Mouse (Mus musculus): ENCODE measurements around the gene 9130409I23Rik. TPM values are rescaled to one million over a fixed set of nuclear protein-coding genes. Genes with fewer than 3 reads are reported as not detected.
A peak's percentile ranks its signal among the peaks of the same experiment; 100 is the strongest.
"Not testable (repeated sequence)": the region's sequence is repeated elsewhere in the genome, so short reads cannot be mapped to it uniquely, and the experiment has no call there.

The 9130409I23Rik gene
- polyA plus RNA-seq, 1 experiment = not detected

DNA sequence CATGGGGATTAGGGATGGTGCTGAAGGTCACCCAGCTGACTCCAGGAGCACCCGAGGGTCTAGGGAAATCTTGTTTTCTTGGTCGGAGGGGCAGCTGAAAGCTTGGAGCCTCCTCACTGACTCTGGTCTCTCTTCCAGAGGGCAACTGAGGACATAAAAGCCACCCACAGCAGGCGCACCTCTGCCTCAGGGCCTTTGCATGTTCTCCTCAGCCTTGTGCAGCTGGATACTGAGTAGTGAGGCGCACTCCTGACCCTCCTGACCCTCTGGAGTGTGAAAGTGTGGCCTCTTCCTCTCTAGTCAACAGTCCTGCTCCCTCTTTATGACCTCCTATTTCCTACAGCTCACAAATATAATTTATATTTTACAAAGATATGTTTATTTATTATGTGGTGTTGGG, 35.0 kb upstream of the 9130409I23Rik start:
- Histone ChIP-seq H3K27ac (ENCODE audit: control insufficient read depth, insufficient read depth, low read depth, low read length) (peak overlapping the region; percentile 84), H3K4me3 (ENCODE audit: control insufficient read depth, low read depth, low read length) (no peak overlapping the region), H3K4me1 (ENCODE audit: control insufficient read depth, insufficient read depth, low read length) (peaks cover 13% of the 10 kb centered on the region), H3K27me3 (ENCODE audit: control insufficient read depth, insufficient read depth, low read length) (no peaks in the 10 kb centered on the region; the same call in 1 of the 2 replicates), H3K36me3 (ENCODE audit: control insufficient read depth, insufficient read depth, low read length) (no peaks in the 10 kb centered on the region)
- TF ChIP-seq POLR2A (IDR thresholded peaks at IDR 0.05; ENCODE audit: control insufficient read depth, low read depth, low read length) (no peak), CTCF (IDR thresholded peaks at IDR 0.05; ENCODE audit: control insufficient read depth, insufficient read depth, insufficient replicate concordance, low read depth, low read length) (no peak)

DNA sequence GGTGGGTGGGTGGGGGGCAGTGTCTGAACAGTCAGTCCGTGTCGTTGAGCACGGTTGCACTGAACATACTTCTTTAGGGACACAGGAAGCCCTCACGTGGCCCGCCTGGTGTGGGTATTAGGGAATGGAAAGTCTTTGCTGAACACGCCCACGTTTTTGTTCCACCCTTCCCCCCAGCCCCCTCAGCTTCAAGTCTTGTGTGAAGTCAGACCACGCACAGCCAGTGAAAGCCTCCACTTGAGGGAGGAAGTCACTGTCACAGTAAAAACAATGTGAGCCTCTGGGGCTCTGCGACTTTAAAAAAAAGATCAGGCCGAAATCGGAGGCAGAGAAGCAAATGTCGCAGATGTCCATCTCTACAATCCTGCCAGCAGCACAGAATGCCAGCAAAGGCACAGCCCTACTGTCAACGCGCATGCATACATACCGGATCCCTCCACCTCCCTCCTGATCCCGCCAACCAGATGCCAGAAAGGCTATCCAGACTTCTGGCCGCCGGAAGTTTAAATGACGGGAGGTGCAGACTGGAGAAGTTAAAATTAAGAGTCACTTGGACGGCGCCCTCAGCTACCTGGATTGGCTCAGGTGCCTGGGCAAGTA, 34.4 kb upstream of the 9130409I23Rik start:
- H3K36me3 ChIP-seq (ENCODE audit: control insufficient read depth, insufficient read depth, low read length) = no peaks in the 10 kb centered on the region
- H3K27ac ChIP-seq (ENCODE audit: control insufficient read depth, insufficient read depth, low read depth, low read length) = peak overlapping the region; percentile 61
- no peaks in the 10 kb centered on the region; the same call in 1 of the 2 replicates for H3K27me3 ChIP-seq (ENCODE audit: control insufficient read depth, insufficient read depth, low read length)
- H3K4me3 ChIP-seq (ENCODE audit: control insufficient read depth, low read depth, low read length) = peak overlapping the region; percentile 78
- H3K4me1 ChIP-seq (ENCODE audit: control insufficient read depth, insufficient read depth, low read length) = peaks cover 13% of the 10 kb centered on the region
- TF ChIP-seq POLR2A (IDR thresholded peaks at IDR 0.05; ENCODE audit: control insufficient read depth, low read depth, low read length) (no peak), CTCF (IDR thresholded peaks at IDR 0.05; ENCODE audit: control insufficient read depth, insufficient read depth, insufficient replicate concordance, low read depth, low read length) (no peak)

DNA sequence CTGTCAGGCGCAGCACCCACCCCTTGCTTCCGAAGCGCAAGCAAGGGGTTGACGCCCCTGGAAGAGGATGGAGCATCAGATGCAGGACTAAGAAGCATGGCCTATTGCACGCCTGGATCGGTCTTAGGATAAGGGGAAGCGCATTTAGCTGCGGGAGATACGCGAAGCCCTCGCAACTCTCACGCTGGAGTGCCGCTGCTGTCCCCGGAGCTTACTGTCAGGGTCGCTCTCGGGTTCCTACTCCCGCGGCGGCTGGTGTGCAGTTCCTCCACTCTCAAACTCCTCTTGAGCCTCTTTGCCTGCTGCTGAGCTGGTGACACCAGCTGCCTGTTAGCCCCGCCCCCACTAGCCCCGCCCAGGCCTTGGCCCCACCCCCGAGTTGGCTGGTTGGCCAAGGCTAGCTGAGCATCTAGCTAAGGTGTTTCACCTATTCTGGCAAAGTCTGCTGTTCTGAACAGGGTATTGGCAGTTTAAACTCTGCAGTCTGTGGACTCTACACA, 33.8 kb upstream of the 9130409I23Rik start:
- peak overlapping the region; percentile 45; the same call in 1 of the 2 replicates for H3K27ac ChIP-seq (ENCODE audit: control insufficient read depth, insufficient read depth, low read depth, low read length)
- peaks cover 13% of the 10 kb centered on the region for H3K4me1 ChIP-seq (ENCODE audit: control insufficient read depth, insufficient read depth, low read length)
- H3K36me3 ChIP-seq (ENCODE audit: control insufficient read depth, insufficient read depth, low read length) = no peaks in the 10 kb centered on the region
- 0 out of 2 replicates have a peak, but pooled peaks have one; percentile 8 for TF ChIP-seq CTCF (IDR thresholded peaks at IDR 0.05; ENCODE audit: control insufficient read depth, insufficient read depth, insufficient replicate concordance, low read depth, low read length)
- TF ChIP-seq POLR2A (IDR thresholded peaks at IDR 0.05; ENCODE audit: control insufficient read depth, low read depth, low read length) = peak; percentile 27; the same call in 1 of the 2 replicates
- H3K4me3 ChIP-seq (ENCODE audit: control insufficient read depth, low read depth, low read length) = peak overlapping the region; percentile 78
- H3K27me3 ChIP-seq (ENCODE audit: control insufficient read depth, insufficient read depth, low read length) = no peaks in the 10 kb centered on the region; the same call in 1 of the 2 replicates

DNA sequence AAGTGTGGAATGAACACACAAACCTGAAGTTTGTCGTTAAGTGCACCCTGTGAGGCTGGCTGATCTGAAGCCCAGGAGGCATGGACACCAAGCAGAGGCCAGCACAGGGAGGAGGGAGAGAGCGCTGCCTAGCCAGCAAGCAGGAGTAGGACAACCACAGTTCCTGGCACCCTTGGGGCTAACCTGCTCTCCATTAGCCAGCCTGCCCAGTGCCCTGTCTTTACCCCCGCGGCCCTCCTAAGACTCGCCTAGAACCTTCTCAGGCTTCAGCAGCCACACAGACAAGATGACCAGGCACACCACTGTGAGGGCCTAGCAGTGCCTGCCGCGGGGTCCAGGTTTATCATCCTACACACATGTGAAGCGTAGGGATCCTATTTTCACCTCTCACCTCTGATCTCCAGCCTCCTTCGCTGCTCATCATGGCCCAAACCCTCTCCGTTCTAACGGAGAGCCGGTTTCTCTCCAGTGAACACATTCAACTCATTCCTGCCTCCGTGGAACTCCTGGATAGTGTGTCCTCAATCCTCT, 33.1 kb upstream of the 9130409I23Rik start:
- Histone ChIP-seq H3K27ac (ENCODE audit: control insufficient read depth, insufficient read depth, low read depth, low read length) (no peak overlapping the region), H3K4me3 (ENCODE audit: control insufficient read depth, low read depth, low read length) (no peak overlapping the region), H3K4me1 (ENCODE audit: control insufficient read depth, insufficient read depth, low read length) (peaks cover 13% of the 10 kb centered on the region), H3K36me3 (ENCODE audit: control insufficient read depth, insufficient read depth, low read length) (no peaks in the 10 kb centered on the region), H3K27me3 (ENCODE audit: control insufficient read depth, insufficient read depth, low read length) (no peaks in the 10 kb centered on the region; the same call in 1 of the 2 replicates)
- TF ChIP-seq POLR2A (IDR thresholded peaks at IDR 0.05; ENCODE audit: control insufficient read depth, low read depth, low read length) = no peak
- TF ChIP-seq CTCF (IDR thresholded peaks at IDR 0.05; ENCODE audit: control insufficient read depth, insufficient read depth, insufficient replicate concordance, low read depth, low read length) = no peak

DNA sequence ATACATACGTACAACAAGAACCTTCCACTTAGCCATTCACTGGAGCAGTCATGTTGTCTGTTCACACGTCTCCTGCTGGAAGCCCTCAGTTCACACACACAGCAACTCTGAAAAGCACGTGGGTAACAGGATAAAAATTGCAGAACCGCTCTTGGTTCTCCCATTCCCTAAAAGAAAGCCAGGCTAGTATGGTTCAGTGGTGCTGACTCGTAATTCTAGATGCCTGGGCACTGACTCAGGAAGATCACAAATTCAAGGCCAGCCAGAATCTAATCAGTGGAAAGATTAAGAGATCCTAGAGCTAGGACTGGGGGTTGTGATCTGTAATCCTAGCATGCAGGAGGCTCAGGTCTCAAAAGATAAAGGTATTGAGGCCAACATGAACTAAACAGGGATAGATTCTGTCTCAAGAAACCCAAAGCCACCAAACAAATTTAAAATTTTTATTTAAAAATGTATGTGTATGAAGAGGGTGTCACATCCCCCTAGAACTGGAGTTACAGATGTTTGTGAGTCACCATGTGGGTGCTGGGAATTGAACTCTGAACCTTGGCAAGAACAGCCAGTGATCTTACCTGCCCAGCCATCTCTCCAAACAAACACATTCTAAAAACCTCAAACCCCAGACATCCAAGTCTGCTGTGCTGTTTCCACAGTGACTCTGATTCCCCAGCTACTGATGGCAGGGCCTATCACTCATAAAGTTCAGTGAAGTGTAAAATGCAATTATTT, 30.1 kb upstream of the 9130409I23Rik start, which contains the start of gene Ephx1:
Gene Ephx1, minus strand, starts transcription at position 149 of the 732 bp plus-strand sequence.
- peaks cover 11% of the 10 kb centered on the region for H3K4me1 ChIP-seq (ENCODE audit: control insufficient read depth, insufficient read depth, low read length)
- H3K27me3 ChIP-seq (ENCODE audit: control insufficient read depth, insufficient read depth, low read length) = no peaks in the 10 kb centered on the region; the same call in 1 of the 2 replicates
- H3K36me3 ChIP-seq (ENCODE audit: control insufficient read depth, insufficient read depth, low read length) = no peaks in the 10 kb centered on the region
- no peak within 1 kb of the TSS for H3K4me3 ChIP-seq (ENCODE audit: control insufficient read depth, low read depth, low read length)
- H3K27ac ChIP-seq (ENCODE audit: control insufficient read depth, insufficient read depth, low read depth, low read length) = no peak within 1 kb of the TSS
- TF ChIP-seq CTCF (IDR thresholded peaks at IDR 0.05; ENCODE audit: control insufficient read depth, insufficient read depth, insufficient replicate concordance, low read depth, low read length) = no peak
- TF ChIP-seq POLR2A (IDR thresholded peaks at IDR 0.05; ENCODE audit: control insufficient read depth, low read depth, low read length) = no peak

DNA sequence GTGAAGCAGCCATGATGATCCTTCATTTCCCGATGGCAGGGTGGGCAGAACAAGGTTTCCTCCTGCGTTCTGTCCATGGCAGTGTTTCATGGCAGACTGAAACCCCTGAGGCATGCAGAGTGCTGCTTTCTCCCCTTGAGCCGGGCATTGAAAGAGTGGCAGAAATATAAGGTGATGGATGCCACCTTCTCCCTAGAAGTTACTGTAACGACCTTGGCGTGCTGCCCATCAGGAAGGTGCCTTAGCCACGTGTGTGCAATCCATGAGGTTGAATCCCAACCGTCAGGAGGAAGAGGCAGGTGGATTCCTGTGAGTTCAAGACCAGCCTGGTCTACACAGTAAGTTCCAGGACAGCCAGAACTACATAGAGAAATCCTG, 29.6 kb upstream of the 9130409I23Rik start:
- Histone ChIP-seq H3K4me1 (ENCODE audit: control insufficient read depth, insufficient read depth, low read length) (peaks cover 11% of the 10 kb centered on the region), H3K27ac (ENCODE audit: control insufficient read depth, insufficient read depth, low read depth, low read length) (no peak overlapping the region), H3K27me3 (ENCODE audit: control insufficient read depth, insufficient read depth, low read length) (no peaks in the 10 kb centered on the region; the same call in 1 of the 2 replicates), H3K36me3 (ENCODE audit: control insufficient read depth, insufficient read depth, low read length) (no peaks in the 10 kb centered on the region), H3K4me3 (ENCODE audit: control insufficient read depth, low read depth, low read length) (no peak overlapping the region)
- TF ChIP-seq CTCF (IDR thresholded peaks at IDR 0.05; ENCODE audit: control insufficient read depth, insufficient read depth, insufficient replicate concordance, low read depth, low read length) (no peak), POLR2A (IDR thresholded peaks at IDR 0.05; ENCODE audit: control insufficient read depth, low read depth, low read length) (no peak)

DNA sequence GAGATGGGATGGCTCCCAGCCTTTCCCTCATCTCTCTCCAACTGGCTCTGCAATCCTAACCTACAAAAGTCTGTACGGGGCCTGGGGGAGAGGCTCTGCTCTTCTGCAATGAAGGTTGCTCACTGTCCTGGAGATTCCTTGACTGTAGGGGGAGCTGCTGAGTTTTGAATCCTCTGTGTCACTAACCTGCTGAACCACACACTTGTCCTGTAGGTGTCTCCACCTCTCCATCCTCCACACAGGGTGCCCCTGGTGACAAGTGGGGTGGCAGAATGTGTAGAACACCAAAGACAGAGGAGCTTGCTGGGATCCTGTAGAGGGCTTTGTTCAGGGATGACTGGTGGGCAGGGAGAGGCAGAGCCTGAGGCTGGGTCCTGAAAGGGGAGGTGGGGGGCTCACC, 28.8 kb upstream of the 9130409I23Rik start:
- H3K27me3 ChIP-seq (ENCODE audit: control insufficient read depth, insufficient read depth, low read length) = no peaks in the 10 kb centered on the region; the same call in 1 of the 2 replicates
- no peaks in the 10 kb centered on the region for H3K36me3 ChIP-seq (ENCODE audit: control insufficient read depth, insufficient read depth, low read length)
- TF ChIP-seq POLR2A (IDR thresholded peaks at IDR 0.05; ENCODE audit: control insufficient read depth, low read depth, low read length) (no peak), CTCF (IDR thresholded peaks at IDR 0.05; ENCODE audit: control insufficient read depth, insufficient read depth, insufficient replicate concordance, low read depth, low read length) (peak; percentile 37; the same call in 1 of the 2 replicates)
- H3K4me3 ChIP-seq (ENCODE audit: control insufficient read depth, low read depth, low read length) = no peak overlapping the region
- H3K27ac ChIP-seq (ENCODE audit: control insufficient read depth, insufficient read depth, low read depth, low read length) = no peak overlapping the region
- peaks cover 8% of the 10 kb centered on the region for H3K4me1 ChIP-seq (ENCODE audit: control insufficient read depth, insufficient read depth, low read length)

DNA sequence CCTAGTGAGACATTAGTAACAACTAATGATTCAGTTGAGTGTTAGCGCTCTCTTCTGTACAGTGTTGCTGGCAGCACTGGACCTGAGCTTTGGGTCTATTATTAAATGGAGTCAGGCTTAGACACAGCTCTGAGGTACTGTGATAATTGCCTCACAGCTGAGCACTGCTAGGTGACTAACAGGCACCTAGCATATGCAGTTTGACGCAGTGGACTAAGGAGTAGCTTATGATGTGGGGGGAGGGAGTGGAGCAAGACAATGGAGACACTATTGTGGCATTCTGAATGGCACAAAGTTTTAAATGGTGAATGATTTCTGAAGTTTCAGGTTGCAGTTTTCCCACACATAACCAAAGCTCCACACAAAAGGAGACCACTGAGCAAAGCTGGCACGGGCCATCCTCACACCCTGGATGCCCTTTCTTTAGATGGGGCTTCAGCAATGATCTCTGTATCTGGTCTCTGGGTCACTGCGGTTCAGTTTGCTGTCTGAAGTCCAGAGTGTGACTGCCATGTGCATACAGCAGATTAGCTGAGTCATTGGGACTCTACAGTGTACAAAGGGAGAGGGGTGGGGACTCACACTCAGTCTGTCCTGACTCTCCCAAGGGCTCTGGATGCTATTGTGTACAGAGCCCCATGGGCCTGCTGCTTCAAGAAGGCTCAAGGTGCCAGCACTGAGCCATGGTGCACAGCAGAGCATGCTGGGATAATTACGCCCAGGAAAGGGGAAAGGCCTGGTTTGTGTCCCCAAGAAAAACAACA, 15.8 kb upstream of the 9130409I23Rik start:
- not testable (repeated sequence) for H3K27me3 ChIP-seq (ENCODE audit: control insufficient read depth, insufficient read depth, low read length); H3K36me3 ChIP-seq (ENCODE audit: control insufficient read depth, insufficient read depth, low read length); H3K27ac ChIP-seq (ENCODE audit: control insufficient read depth, insufficient read depth, low read depth, low read length); H3K4me1 ChIP-seq (ENCODE audit: control insufficient read depth, insufficient read depth, low read length); H3K4me3 ChIP-seq (ENCODE audit: control insufficient read depth, low read depth, low read length)
